Mouse (Mus musculus) hindbrain, embryonic 14.5 days (tissue): ENCODE data around the gene Kifap3. TPM values are rescaled to one million over a fixed set of nuclear protein-coding genes. Genes with fewer than 3 reads are reported as not detected.
"Not testable (repeated sequence)": the region's sequence is repeated elsewhere in the genome, so short reads cannot be mapped to it uniquely, and the experiment has no call there.

Source experiments
- ATAC-seq: fragments of 200-750 bp; cut with Nextera tagmentation; 2 replicates; pipeline ENCODE4 v1.8.0; 2017; ENCODE audit warnings: moderate number of reproducible peaks, mild to moderate bottlenecking, moderate TSS enrichment, moderate library complexity; ENCODE audit not compliant: low FRiP score
- DNase-seq: peaks from one replicate; pipeline ENCODE4 v3.0.0-alpha.2; 2015; ENCODE audit warnings: low spot score
- H3K27ac ChIP-seq: fragments of 300-500 bp; sonication (generic); 2 replicates; pipeline ENCODE4 v1.5.1; 2014; ENCODE audit warnings: mild to moderate bottlenecking, moderate library complexity
- H3K27me3 ChIP-seq: fragments of 300-500 bp; sonication (generic); 2 replicates; pipeline ENCODE4 v1.6.1; 2014; ENCODE audit warnings: mild to moderate bottlenecking, low read length, mixed read lengths; ENCODE audit not compliant: control insufficient read depth, insufficient read depth
- H3K36me3 ChIP-seq: fragments of 300-500 bp; sonication (generic); replicated peaks from 2 replicates; pipeline ENCODE4 v1.6.1; 2014; ENCODE audit not compliant: control insufficient read depth, insufficient read depth
- H3K4me1 ChIP-seq: fragments of 300-500 bp; sonication (generic); replicated peaks from 2 replicates; pipeline ENCODE4 v1.6.1; 2014; ENCODE audit warnings: antibody characterized with exemption, low read length, mixed read lengths; ENCODE audit not compliant: control insufficient read depth, insufficient read depth
- H3K4me2 ChIP-seq: fragments of 300-500 bp; sonication (generic); replicated peaks from 2 replicates; pipeline ENCODE4 v1.6.1; 2014; ENCODE audit warnings: mild to moderate bottlenecking, moderate library complexity
- H3K4me3 ChIP-seq: fragments of 300-500 bp; sonication (generic); replicated peaks from 2 replicates; pipeline ENCODE4 v1.5.1; 2014; ENCODE audit warnings: mild to moderate bottlenecking, low read length
- H3K9ac ChIP-seq: fragments of 300-500 bp; sonication (generic); 2 replicates; pipeline ENCODE4 v1.6.1; 2014
- H3K9me3 ChIP-seq: fragments of 300-500 bp; sonication (generic); 2 replicates; pipeline ENCODE4 v1.6.1; 2016; ENCODE audit warnings: low read length; ENCODE audit not compliant: control insufficient read depth
- WGBS: fragments of 180-500 bp; shearing (Covaris S2); extraction: QIAGEN DNeasy Blood & Tissue Kit; methylation state at CpG from one replicate; pipeline ENCODE4 v1.1.7; 2014; 5-methylcytosine and 5-hydroxymethylcytosine counted together
- polyA plus RNA-seq: library from polyadenylated mRNA; unstranded; fragments of >200 nt; fragmentation: Nextera tagmentation; extraction: Ambion mirVana; gene quantifications from 2 replicates; pipeline ENCODE4 v1.2.1, GENCODE M21; 2014

The Kifap3 gene
- polyA plus RNA-seq, result 150 and 160 TPM in 2 replicates

- DNase-seq (peak; percentile 98), ATAC-seq (peak; percentile 100)
- Histone ChIP-seq H3K9me3 (peaks cover 6% of the 10 kb centered on the region), H3K4me3 (peak within 1 kb of the TSS; percentile 77), H3K36me3 (peaks cover 12% of the 10 kb centered on the region), H3K27ac (peak within 1 kb of the TSS; percentile 89), H3K4me2 (peak within 1 kb of the TSS; percentile 63), H3K9ac (peak within 1 kb of the TSS; percentile 90), H3K27me3 (no peaks in the 10 kb centered on the region), H3K4me1 (peaks cover 7% of the 10 kb centered on the region)
- WGBS, result under 1% methylated on average over 48 of the region's 48 CpGs
These were observed at the start of gene Kifap3 for GRCm38 (mm10) chr1:163779336-163780115. TSS of gene Kifap3 (plus strand) at chr1:163779583.

- H3K9ac ChIP-seq, H3K4me3 ChIP-seq: not testable (repeated sequence)
- WGBS, result 93% methylated on average over 10 of the region's 10 CpGs
These were observed 48.2 kb upstream of the Kifap3 start for GRCm38 (mm10) chr1:163731166-163731565.

GRCm38 (mm10) chr1:163736441-163737238 lies 42.7 kb upstream of the Kifap3 start:
- H3K9me3 ChIP-seq, result no peaks in the 10 kb centered on the region
- no peak overlapping the region for H3K4me2 ChIP-seq
- 77% methylated on average over 10 of the region's 10 CpGs for WGBS
- DNase-seq, result no peak
- no peaks in the 10 kb centered on the region for H3K4me1 ChIP-seq
- no peak overlapping the region for H3K27ac ChIP-seq
- H3K27me3 ChIP-seq, result no peaks in the 10 kb centered on the region
- no peak overlapping the region for H3K4me3 ChIP-seq
- ATAC-seq, result no peak
- H3K9ac ChIP-seq, result no peak overlapping the region
- H3K36me3 ChIP-seq, result no peaks in the 10 kb centered on the region

More at GRCm38 (mm10) chr1:163731166-163731565, 48.2 kb upstream of the Kifap3 start:
- H3K9me3 ChIP-seq, H3K36me3 ChIP-seq, H3K27ac ChIP-seq, H3K4me1 ChIP-seq, H3K4me2 ChIP-seq, ATAC-seq, H3K27me3 ChIP-seq, DNase-seq: not testable (repeated sequence)

GRCm38 (mm10) chr1:163737239-163737533 lies 42.2 kb upstream of the Kifap3 start:
- Histone ChIP-seq H3K4me2 (no peak overlapping the region), H3K27ac (no peak overlapping the region), H3K9ac (no peak overlapping the region), H3K4me1 (no peaks in the 10 kb centered on the region), H3K4me3 (no peak overlapping the region), H3K27me3 (no peaks in the 10 kb centered on the region), H3K9me3 (no peaks in the 10 kb centered on the region), H3K36me3 (no peaks in the 10 kb centered on the region)
- no peak for ATAC-seq
- 69% methylated on average over 1 of the region's 1 CpGs for WGBS
- DNase-seq, result no peak

- H3K4me2 ChIP-seq, result no peak overlapping the region
- H3K9me3 ChIP-seq, result no peaks in the 10 kb centered on the region
- WGBS, result 58% methylated on average over 4 of the region's 4 CpGs
- ATAC-seq (no peak), DNase-seq (no peak)
- H3K27ac ChIP-seq, result no peak overlapping the region
- no peak overlapping the region for H3K9ac ChIP-seq
- no peaks in the 10 kb centered on the region for H3K27me3 ChIP-seq
- no peaks in the 10 kb centered on the region for H3K36me3 ChIP-seq
- H3K4me3 ChIP-seq, result no peak overlapping the region
- no peaks in the 10 kb centered on the region for H3K4me1 ChIP-seq
These were observed 27.9 kb upstream of the Kifap3 start for GRCm38 (mm10) chr1:163751360-163751992.

GRCm38 (mm10) chr1:163757462-163758207 lies 21.7 kb upstream of the Kifap3 start:
- no peaks in the 10 kb centered on the region for H3K27me3 ChIP-seq
- no peak overlapping the region for H3K27ac ChIP-seq
- H3K4me3 ChIP-seq, result no peak overlapping the region
- no peaks in the 10 kb centered on the region for H3K4me1 ChIP-seq
- H3K4me2 ChIP-seq, result no peak overlapping the region
- no peak overlapping the region for H3K9ac ChIP-seq
- H3K36me3 ChIP-seq, result no peaks in the 10 kb centered on the region
- no peak for ATAC-seq
- H3K9me3 ChIP-seq, result no peaks in the 10 kb centered on the region
- 89% methylated on average over 10 of the region's 10 CpGs for WGBS
- DNase-seq, result no peak

- H3K4me1 ChIP-seq, result not testable (repeated sequence)
- WGBS, result 98% methylated on average over 8 of the region's 11 CpGs
These were observed 4.2 kb downstream of the Kifap3 start for GRCm38 (mm10) chr1:163783577-163783976.

GRCm38 (mm10) chr1:163821365-163821764 lies 42.0 kb downstream of the Kifap3 start:
- DNase-seq, result no peak
- Histone ChIP-seq H3K27ac (no peak overlapping the region), H3K4me2 (no peak overlapping the region), H3K9me3 (no peaks in the 10 kb centered on the region), H3K9ac (no peak overlapping the region), H3K4me1 (no peaks in the 10 kb centered on the region), H3K27me3 (no peaks in the 10 kb centered on the region), H3K4me3 (no peak overlapping the region), H3K36me3 (peaks cover 45% of the 10 kb centered on the region)
- WGBS, result 85% methylated on average over 4 of the region's 4 CpGs
- ATAC-seq, result no peak

More at GRCm38 (mm10) chr1:163783577-163783976, 4.2 kb downstream of the Kifap3 start:
- not testable (repeated sequence) for H3K4me3 ChIP-seq, ATAC-seq, H3K9ac ChIP-seq, H3K9me3 ChIP-seq, H3K27ac ChIP-seq, DNase-seq, H3K27me3 ChIP-seq, H3K4me2 ChIP-seq
- H3K36me3 ChIP-seq, result peaks cover 12% of the 10 kb centered on the region

- no peaks in the 10 kb centered on the region for H3K4me1 ChIP-seq
- H3K4me3 ChIP-seq, result no peak overlapping the region
- H3K9ac ChIP-seq, result no peak overlapping the region
- no peaks in the 10 kb centered on the region for H3K27me3 ChIP-seq
- H3K36me3 ChIP-seq, result peaks cover 34% of the 10 kb centered on the region
- ATAC-seq (no peak), DNase-seq (no peak)
- H3K27ac ChIP-seq, result no peak overlapping the region
- no peaks in the 10 kb centered on the region for H3K9me3 ChIP-seq
- H3K4me2 ChIP-seq, result no peak overlapping the region
These were observed 50.1 kb downstream of the Kifap3 start for GRCm38 (mm10) chr1:163829482-163829881.
